Mouse (Mus musculus): ENCODE measurements at regions not wholly inside any gene's neighbourhood (a gene's known extent, or its start where the extent isn't known, plus 50 kb on each side); places are given as distances from the start of the nearest gene placed in this dataset.

DNA sequence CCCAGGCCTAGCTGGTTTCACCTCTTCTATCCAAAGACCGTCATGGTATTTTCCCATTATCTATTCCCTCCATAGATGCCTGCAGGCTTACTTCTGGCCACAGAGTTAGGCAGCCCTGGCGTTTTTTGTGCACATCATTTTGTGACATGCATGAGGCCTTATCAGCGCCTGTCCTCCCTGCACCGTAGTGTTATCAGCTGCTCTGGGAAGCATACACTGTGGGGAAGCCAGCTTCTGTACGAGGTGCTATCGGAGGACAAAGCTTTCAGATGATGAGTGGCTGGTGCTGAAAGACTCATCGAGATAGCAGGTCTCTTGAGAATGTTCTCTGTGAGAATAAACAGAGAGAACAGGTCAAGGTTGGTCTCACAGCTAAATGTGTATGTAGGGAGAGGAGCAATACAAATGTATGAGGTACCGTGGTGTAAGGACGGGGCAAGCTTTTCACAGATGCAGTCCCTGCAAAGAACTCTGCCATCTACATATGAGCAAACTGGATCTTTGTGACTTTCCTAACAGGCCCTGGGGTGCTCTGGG is 190.0 kb upstream of the Tshz3 start:
- no peaks in the 10 kb centered on the region for H3K36me3 ChIP-seq
- no peak overlapping the region for H3K9ac ChIP-seq
- H3K4me2 ChIP-seq (replicated peaks), result no peak overlapping the region
- H3K27ac ChIP-seq, result no peak overlapping the region
- no peak for ATAC-seq (ENCODE audit: low FRiP score, low read depth)
- H3K4me3 ChIP-seq, result no peak overlapping the region
- no peaks in the 10 kb centered on the region for H3K4me1 ChIP-seq
- H3K27me3 ChIP-seq (replicated peaks), result no peaks in the 10 kb centered on the region
- 91% methylated on average over 9 of the region's 9 CpGs for WGBS
- no peaks in the 10 kb centered on the region for H3K9me3 ChIP-seq

DNA sequence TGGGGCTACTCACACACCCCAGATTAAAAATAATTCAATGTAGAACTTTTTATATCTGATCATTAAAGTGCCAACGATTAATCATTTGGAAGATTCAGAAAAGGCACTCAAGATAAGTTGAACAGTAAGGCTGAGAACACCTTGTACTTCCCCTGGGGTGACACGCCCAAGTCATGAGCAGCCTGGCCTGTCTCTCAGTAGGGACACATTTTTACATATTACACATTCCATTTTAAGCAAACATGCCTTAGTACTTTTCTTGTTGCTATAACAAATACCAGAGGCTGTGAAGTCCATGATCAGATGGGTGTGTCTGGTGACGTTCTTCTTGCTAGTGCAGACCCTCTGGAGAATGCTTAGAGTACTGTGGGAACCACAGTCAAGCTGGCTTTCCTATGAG is 184.2 kb upstream of the Tshz3 start:
- H3K4me2 ChIP-seq (replicated peaks), result no peak overlapping the region
- no peaks in the 10 kb centered on the region for H3K36me3 ChIP-seq
- 89% methylated on average over 3 of the region's 3 CpGs for WGBS
- no peaks in the 10 kb centered on the region for H3K9me3 ChIP-seq
- H3K27me3 ChIP-seq (replicated peaks), result no peaks in the 10 kb centered on the region
- ATAC-seq (ENCODE audit: low FRiP score, low read depth), result no peak
- no peak overlapping the region for H3K4me3 ChIP-seq
- H3K27ac ChIP-seq, result no peak overlapping the region
- H3K4me1 ChIP-seq, result no peaks in the 10 kb centered on the region
- no peak overlapping the region for H3K9ac ChIP-seq

DNA sequence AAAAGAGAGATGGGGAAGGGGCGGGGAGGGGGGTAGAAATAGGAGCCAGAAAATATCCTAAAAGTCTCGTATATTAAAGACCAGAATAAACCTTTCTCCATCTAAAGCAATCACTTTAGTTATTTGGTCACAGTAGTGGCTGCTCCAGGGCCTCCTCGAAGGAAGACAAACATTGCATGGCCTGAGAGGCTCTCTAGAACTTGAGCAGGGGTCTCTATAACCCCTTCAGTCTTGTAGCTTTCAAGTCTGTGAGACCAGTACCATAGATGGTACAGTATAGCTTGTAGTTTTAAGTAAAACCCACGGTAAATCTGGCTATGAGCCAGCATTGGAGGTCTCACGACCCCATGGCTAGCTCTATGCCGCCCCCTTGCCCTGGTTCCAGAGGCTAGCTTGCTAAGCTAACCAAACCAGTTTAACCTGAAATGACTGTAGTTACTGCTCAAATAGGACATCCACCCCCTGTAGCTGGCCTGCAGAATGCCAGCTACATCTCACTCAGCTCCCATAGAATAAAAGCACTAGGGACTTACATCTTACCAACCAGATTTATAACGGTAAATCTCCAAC is 181.7 kb upstream of the Tshz3 start:
- H3K27ac ChIP-seq, result no peak overlapping the region
- no peaks in the 10 kb centered on the region for H3K4me1 ChIP-seq
- no peak overlapping the region for H3K4me3 ChIP-seq
- ATAC-seq (ENCODE audit: low FRiP score, low read depth), result no peak
- no peak overlapping the region for H3K9ac ChIP-seq
- no peaks in the 10 kb centered on the region for H3K9me3 ChIP-seq
- H3K4me2 ChIP-seq (replicated peaks), result no peak overlapping the region
- WGBS, result 65% methylated on average over 7 of the region's 7 CpGs
- no peaks in the 10 kb centered on the region for H3K36me3 ChIP-seq
- H3K27me3 ChIP-seq (replicated peaks), result no peaks in the 10 kb centered on the region

DNA sequence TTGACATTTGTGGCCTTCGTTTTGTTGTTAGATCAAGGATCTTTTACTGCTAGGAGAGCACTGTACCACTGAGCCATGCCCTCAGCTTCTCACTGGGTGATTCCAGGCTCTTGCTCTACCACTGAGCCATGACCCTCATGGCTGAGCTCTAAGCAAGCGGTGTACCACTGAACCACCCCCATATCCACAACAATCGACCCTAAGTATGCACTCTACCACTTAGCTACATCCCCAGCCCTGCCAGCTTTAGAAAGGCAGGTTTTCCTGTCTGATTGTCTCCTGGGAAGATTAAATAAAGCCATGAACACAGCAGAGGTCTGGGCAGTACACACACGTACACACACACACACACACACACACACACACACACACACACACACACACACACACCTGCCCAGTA is 178.9 kb upstream of the Tshz3 start:
- Histone ChIP-seq H3K4me3 (no peak overlapping the region), H3K27ac (no peak overlapping the region), H3K4me1 (no peaks in the 10 kb centered on the region), H3K4me2 (replicated peaks) (no peak overlapping the region), H3K36me3 (no peaks in the 10 kb centered on the region), H3K9ac (no peak overlapping the region), H3K9me3 (no peaks in the 10 kb centered on the region), H3K27me3 (replicated peaks) (no peaks in the 10 kb centered on the region)
- WGBS, result 88% methylated on average over 4 of the region's 4 CpGs
- ATAC-seq (ENCODE audit: low FRiP score, low read depth), result no peak

DNA sequence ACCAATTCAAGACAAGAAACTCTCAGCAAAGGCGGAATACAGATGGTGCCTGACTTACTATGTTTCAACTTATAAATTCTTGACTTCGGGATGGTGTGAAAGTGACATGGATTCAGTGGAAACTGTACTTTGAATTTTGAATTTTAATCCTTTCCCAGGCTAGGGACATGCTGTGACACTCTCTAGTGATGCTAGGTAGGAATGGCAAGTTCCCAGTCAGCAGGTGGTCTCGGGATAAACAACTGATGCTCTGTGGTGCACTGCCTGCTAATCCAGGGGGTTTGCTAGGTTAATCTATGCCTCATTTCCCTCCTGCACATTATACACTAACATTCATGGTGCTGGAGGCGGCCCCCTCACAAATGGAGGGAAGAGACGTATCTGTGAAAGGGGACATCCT is 175.0 kb upstream of the Tshz3 start:
- Histone ChIP-seq H3K27ac (no peak overlapping the region), H3K4me1 (no peaks in the 10 kb centered on the region), H3K9me3 (no peaks in the 10 kb centered on the region), H3K4me2 (replicated peaks) (no peak overlapping the region), H3K4me3 (no peak overlapping the region), H3K9ac (no peak overlapping the region), H3K36me3 (no peaks in the 10 kb centered on the region), H3K27me3 (replicated peaks) (no peaks in the 10 kb centered on the region)
- ATAC-seq (ENCODE audit: low FRiP score, low read depth), result no peak
- WGBS, result 78% methylated on average over 5 of the region's 5 CpGs

DNA sequence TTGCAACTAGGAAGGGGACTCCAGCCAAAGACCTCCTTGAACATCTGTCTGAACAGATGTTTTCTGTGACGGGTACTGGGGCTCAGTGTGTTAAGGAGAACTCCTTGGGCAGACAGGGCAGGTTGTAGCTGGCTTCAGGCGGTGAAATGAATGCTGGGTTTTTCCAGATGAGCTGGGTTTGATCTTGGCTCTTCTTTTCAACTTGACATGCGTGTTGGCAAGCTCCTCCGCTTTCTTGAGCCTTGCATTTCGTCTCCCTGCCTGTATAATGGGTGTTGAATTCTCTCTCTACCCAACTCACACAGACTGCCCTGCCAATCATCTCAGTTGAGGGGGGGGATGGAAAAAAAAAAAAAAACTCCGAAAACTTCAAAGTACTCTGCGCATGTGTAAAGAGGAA is 171.8 kb upstream of the Tshz3 start:
- Histone ChIP-seq H3K27me3 (replicated peaks) (no peaks in the 10 kb centered on the region), H3K9ac (no peak overlapping the region), H3K4me2 (replicated peaks) (no peak overlapping the region), H3K27ac (no peak overlapping the region), H3K36me3 (no peaks in the 10 kb centered on the region), H3K4me1 (peaks cover 6% of the 10 kb centered on the region; the same call in 1 of the 2 replicates), H3K4me3 (no peak overlapping the region), H3K9me3 (no peaks in the 10 kb centered on the region)
- 83% methylated on average over 7 of the region's 7 CpGs for WGBS
- no peak for ATAC-seq (ENCODE audit: low FRiP score, low read depth)

DNA sequence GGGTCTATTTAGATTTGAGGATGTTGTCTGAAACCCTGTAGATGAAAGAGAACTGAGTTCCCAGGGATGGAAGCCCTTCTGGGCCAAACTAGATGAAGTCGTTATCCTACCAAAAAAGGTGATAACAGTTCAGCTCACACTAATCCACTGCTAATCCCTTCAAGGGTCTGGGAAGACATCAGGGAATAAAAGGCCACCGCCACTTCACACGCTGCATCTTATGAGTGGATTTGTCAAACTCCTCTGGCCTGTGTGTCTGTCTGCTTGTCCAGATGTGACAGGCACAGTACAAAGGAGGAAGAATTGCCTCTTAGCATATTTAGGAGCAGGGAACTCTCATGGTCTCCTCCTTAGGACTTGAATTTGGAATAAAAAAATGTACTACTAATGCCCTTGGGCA is 171.2 kb upstream of the Tshz3 start:
- ATAC-seq (ENCODE audit: low FRiP score, low read depth), result no peak

DNA sequence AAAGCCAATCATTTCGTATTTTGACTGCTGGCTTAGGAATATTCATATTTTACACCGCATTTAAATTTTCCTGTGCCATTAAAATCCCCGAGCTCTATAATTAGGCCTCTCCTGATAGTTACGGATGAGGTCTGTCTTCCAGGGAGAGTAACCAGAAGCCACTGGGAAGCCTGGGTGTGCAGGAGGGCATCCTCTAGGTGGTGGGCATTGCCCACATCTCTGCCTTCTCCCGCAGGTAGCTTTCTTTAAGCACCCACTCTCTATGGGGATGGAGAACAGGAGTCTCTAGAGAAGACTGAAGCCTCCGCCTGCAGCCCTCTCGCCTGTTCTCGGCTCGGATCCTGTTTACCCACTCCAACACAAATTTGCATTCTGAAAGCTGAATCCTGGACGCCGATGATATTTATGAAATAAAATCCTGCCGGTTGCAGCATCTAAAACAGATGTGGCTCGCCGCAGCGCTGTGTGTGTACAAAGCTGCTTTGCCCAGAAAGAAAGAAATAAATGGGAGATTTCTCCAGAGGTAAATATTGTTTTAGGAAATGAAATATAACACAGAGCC is 168.3 kb upstream of the Tshz3 start:
- no peak overlapping the region for H3K27ac ChIP-seq
- H3K9ac ChIP-seq, result no peak overlapping the region
- ATAC-seq (ENCODE audit: low FRiP score, low read depth), result no peak
- no peak overlapping the region for H3K4me3 ChIP-seq
- H3K27me3 ChIP-seq (replicated peaks), result no peaks in the 10 kb centered on the region
- no peaks in the 10 kb centered on the region for H3K9me3 ChIP-seq
- peaks cover 6% of the 10 kb centered on the region; the same call in 1 of the 2 replicates for H3K4me1 ChIP-seq
- no peaks in the 10 kb centered on the region for H3K36me3 ChIP-seq
- no peak overlapping the region for H3K4me2 ChIP-seq (replicated peaks)
- 78% methylated on average over 15 of the region's 15 CpGs for WGBS

More for the DNA sequence above, 171.2 kb upstream of the Tshz3 start:
- H3K9me3 ChIP-seq, result no peaks in the 10 kb centered on the region
- H3K9ac ChIP-seq, result no peak overlapping the region
- WGBS, result 82% methylated on average over 3 of the region's 3 CpGs
- no peak overlapping the region for H3K4me3 ChIP-seq
- H3K27me3 ChIP-seq (replicated peaks), result no peaks in the 10 kb centered on the region
- H3K36me3 ChIP-seq, result no peaks in the 10 kb centered on the region
- H3K4me2 ChIP-seq (replicated peaks), result no peak overlapping the region
- H3K27ac ChIP-seq, result no peak overlapping the region
- H3K4me1 ChIP-seq, result peaks cover 6% of the 10 kb centered on the region; the same call in 1 of the 2 replicates

DNA sequence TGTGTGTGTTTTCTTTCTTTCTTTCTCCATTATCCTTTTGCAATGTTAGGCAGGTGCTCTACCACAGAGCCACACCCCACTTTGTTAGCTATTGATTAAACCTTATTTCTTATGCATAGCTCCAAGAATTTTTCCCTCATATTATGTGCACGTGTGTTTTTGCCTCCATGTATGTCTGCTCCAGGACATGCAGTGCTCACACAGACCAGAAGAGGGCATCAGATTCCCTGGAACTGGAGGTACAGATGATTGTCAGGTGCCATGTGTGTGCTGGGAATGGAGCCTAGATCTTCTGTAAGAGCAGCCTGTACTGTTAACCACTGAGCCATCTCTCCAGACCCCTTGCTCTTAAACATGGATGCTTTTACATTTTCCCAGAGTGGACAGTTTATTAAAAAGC is 166.4 kb upstream of the Tshz3 start:
- Histone ChIP-seq H3K4me3 (no peak overlapping the region), H3K36me3 (no peaks in the 10 kb centered on the region), H3K4me1 (peaks cover 6% of the 10 kb centered on the region; the same call in 1 of the 2 replicates), H3K27ac (no peak overlapping the region), H3K27me3 (replicated peaks) (no peaks in the 10 kb centered on the region), H3K9ac (no peak overlapping the region), H3K4me2 (replicated peaks) (no peak overlapping the region), H3K9me3 (no peaks in the 10 kb centered on the region)
- ATAC-seq (ENCODE audit: low FRiP score, low read depth), result no peak
- WGBS, result 83% methylated on average over 1 of the region's 1 CpGs

DNA sequence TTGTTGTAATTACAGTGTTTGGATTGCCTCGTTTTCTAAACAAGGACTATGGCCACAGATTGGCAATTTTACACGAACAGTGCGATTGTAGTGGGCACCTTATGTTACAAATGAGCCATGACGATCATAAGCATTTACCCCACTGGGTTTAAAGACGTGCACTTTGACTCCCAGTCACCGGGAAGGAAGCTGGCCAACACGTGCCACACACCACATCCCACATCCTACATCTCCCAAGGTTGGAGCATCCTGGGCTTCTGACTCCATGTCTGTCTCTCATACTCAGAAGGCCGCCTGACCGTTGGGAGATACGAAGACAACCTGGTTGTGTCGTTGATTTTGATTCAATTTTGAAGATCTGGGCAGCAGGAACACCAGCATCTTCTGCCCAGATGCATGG is 159.8 kb upstream of the Tshz3 start:
- 76% methylated on average over 11 of the region's 11 CpGs for WGBS
- Histone ChIP-seq H3K4me3 (no peak overlapping the region), H3K4me2 (replicated peaks) (no peak overlapping the region), H3K9me3 (no peaks in the 10 kb centered on the region), H3K4me1 (no peaks in the 10 kb centered on the region), H3K27ac (no peak overlapping the region), H3K27me3 (replicated peaks) (no peaks in the 10 kb centered on the region), H3K36me3 (no peaks in the 10 kb centered on the region), H3K9ac (no peak overlapping the region)
- ATAC-seq (ENCODE audit: low FRiP score, low read depth), result no peak

DNA sequence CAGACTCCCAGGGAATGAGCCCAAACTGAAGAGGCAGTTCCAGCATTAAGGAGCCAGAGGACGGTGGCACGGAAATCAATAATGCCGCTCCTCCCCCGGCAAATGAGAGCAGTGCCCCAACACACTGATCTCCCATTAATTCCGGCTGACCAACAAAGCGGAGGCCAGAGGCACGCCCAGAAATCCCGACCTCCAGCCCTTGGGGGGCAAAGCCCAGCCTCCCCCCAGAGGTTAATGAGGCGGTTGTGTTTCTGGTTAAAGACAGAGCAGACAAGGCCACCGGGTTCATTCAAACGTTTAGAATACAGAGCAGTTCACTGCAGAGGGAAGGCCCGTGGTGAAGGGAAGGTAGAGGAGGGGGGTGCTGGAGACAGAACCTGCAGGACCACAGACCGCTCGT is 149.9 kb upstream of the Tshz3 start:
- 21% methylated on average over 14 of the region's 14 CpGs for WGBS
- Histone ChIP-seq H3K4me2 (replicated peaks) (peak overlapping the region; percentile 31; the same call in 1 of the 2 replicates), H3K27me3 (replicated peaks) (no peaks in the 10 kb centered on the region), H3K27ac (no peak overlapping the region), H3K4me3 (no peak overlapping the region), H3K9ac (no peak overlapping the region), H3K36me3 (no peaks in the 10 kb centered on the region), H3K9me3 (no peaks in the 10 kb centered on the region), H3K4me1 (peaks cover 9% of the 10 kb centered on the region)
- no peak for ATAC-seq (ENCODE audit: low FRiP score, low read depth)

DNA sequence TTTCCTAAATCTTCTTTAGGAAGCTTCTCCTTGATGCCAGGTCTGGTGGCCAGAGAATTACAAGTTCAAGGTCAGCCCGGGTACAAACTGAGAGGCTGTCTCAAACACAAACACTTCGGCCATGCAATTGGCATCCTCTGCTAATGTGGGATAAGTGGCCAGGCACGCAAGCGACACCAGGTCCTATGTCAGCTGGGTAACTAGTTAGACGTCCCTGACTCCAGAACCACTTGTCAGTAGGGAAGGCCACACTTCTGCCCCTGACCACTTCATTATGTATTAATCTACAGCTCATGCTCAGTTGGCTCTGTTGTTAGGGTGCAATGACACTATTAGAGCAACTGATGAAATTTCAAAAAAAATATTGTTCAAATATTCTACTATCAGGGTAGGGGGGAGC is 149.5 kb upstream of the Tshz3 start:
- ATAC-seq (ENCODE audit: low FRiP score, low read depth), result no peak
- no peak overlapping the region for H3K4me2 ChIP-seq (replicated peaks)
- 73% methylated on average over 5 of the region's 5 CpGs for WGBS

DNA sequence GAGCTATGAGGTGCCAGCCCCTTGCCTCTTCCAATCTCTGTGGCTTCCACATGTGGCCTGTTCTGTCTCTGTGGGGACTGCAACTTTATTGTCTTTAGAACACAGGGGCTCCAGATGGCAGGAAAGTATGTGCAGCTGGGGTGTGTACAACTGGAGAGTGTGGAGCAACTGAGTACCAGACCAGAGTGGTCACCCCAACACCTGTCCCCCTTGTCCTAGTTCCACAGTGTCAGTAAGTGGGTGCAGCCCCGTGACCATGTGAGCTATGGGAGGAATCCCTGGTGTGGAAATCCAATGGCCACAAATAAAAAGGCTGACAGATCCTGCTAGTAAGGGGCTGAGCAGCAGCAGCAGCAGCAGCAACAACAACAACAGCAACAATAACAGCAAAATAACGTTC is 126.9 kb upstream of the Tshz3 start:
- no peak overlapping the region for H3K9ac ChIP-seq
- no peak for ATAC-seq (ENCODE audit: low FRiP score, low read depth)
- H3K9me3 ChIP-seq, result no peaks in the 10 kb centered on the region
- H3K27me3 ChIP-seq (replicated peaks), result no peaks in the 10 kb centered on the region
- no peak overlapping the region for H3K4me2 ChIP-seq (replicated peaks)
- no peaks in the 10 kb centered on the region for H3K36me3 ChIP-seq
- no peak overlapping the region for H3K27ac ChIP-seq
- H3K4me1 ChIP-seq, result no peaks in the 10 kb centered on the region
- no peak overlapping the region for H3K4me3 ChIP-seq
- 79% methylated on average over 2 of the region's 2 CpGs for WGBS

More for the DNA sequence above, 149.5 kb upstream of the Tshz3 start:
- no peaks in the 10 kb centered on the region for H3K36me3 ChIP-seq
- no peaks in the 10 kb centered on the region for H3K9me3 ChIP-seq
- peaks cover 9% of the 10 kb centered on the region for H3K4me1 ChIP-seq
- H3K27me3 ChIP-seq (replicated peaks), result no peaks in the 10 kb centered on the region
- H3K27ac ChIP-seq, result no peak overlapping the region
- no peak overlapping the region for H3K4me3 ChIP-seq
- H3K9ac ChIP-seq, result no peak overlapping the region
